Mouse (Mus musculus) brain, adult 2 months (tissue): ENCODE results near the gene 5031439G07Rik.

ENCODE experiments used
- DNase-seq: peaks from one replicate; pipeline ENCODE4 v3.0.0; 2011; ENCODE audit warnings: low read depth, low spot score

Gene 5031439G07Rik

GRCm38 (mm10) chr15:84995041-84995440 is 6.7 kb upstream of the 5031439G07Rik start:
- no peak for DNase-seq

- peak; percentile 54 for DNase-seq
Measured at GRCm38 (mm10) chr15:84994498-84994897, 6.1 kb upstream of the 5031439G07Rik start.

- DNase-seq = peak; percentile 65
Measured at GRCm38 (mm10) chr15:84989771-84990170, 1.4 kb upstream of the 5031439G07Rik start.

- no peak for DNase-seq
Measured at GRCm38 (mm10) chr15:84989098-84989497, 747 bp upstream of the 5031439G07Rik start.

- DNase-seq = peak; percentile 66
Measured at GRCm38 (mm10) chr15:84987020-84987815, 1.1 kb downstream of the 5031439G07Rik start.

GRCm38 (mm10) chr15:84986171-84987019 is 2.0 kb downstream of the 5031439G07Rik start:
- DNase-seq = no peak

GRCm38 (mm10) chr15:84985516-84986160 is 2.7 kb downstream of the 5031439G07Rik start:
- peak; percentile 67 for DNase-seq

- no peak for DNase-seq
Measured at GRCm38 (mm10) chr15:84983721-84984120, 4.6 kb downstream of the 5031439G07Rik start.

- DNase-seq = no peak
Measured at GRCm38 (mm10) chr15:84982888-84983287, 5.5 kb downstream of the 5031439G07Rik start.

GRCm38 (mm10) chr15:84981609-84982313 is 6.6 kb downstream of the 5031439G07Rik start:
- peak; percentile 72 for DNase-seq

- DNase-seq = peak; percentile 97
Measured at GRCm38 (mm10) chr15:84975729-84976128, 12.6 kb downstream of the 5031439G07Rik start.

- DNase-seq = no peak
Measured at GRCm38 (mm10) chr15:84973544-84973871, 14.8 kb downstream of the 5031439G07Rik start.

- DNase-seq = peak; percentile 93
Measured at GRCm38 (mm10) chr15:84972860-84973543, 15.3 kb downstream of the 5031439G07Rik start.

- DNase-seq = no peak
Measured at GRCm38 (mm10) chr15:84968534-84968933, 19.8 kb downstream of the 5031439G07Rik start.

GRCm38 (mm10) chr15:84965575-84966360 is 22.6 kb downstream of the 5031439G07Rik start:
- peak; percentile 72 for DNase-seq

GRCm38 (mm10) chr15:84964771-84965170 is 23.6 kb downstream of the 5031439G07Rik start:
- no peak for DNase-seq

- no peak for DNase-seq
Measured at GRCm38 (mm10) chr15:84962518-84962917, 25.8 kb downstream of the 5031439G07Rik start.

- peak; percentile 92 for DNase-seq
Measured at GRCm38 (mm10) chr15:84960692-84961091, 27.7 kb downstream of the 5031439G07Rik start.

GRCm38 (mm10) chr15:84959891-84960290 is 28.5 kb downstream of the 5031439G07Rik start:
- DNase-seq = no peak

- DNase-seq = no peak
Measured at GRCm38 (mm10) chr15:84958331-84958730, 30.0 kb downstream of the 5031439G07Rik start.
